Comparison of ENCODE assay signal across 9 mouse cellular contexts in genomic region chr4:149654232-149654631, GRCm38 (mm10). TPM values are rescaled to one million over a fixed set of nuclear protein-coding genes. Genes with fewer than 3 reads are reported as not detected.
DNase-seq lines count a peak whose midpoint lies in the region; ATAC-seq and TF ChIP-seq lines count a peak whose summit lies in the region.
"Had no signal": no experiment of that assay in that cellular context is flagged by ENCODE, and none has a peak within 500 bp of the region (broad histone marks: within the 10 kb centered on the region; RNA-seq: fewer than 3 reads in every experiment).

No protein-coding gene starts in this region.

- no peak overlapping the region for H3K4me3 ChIP-seq in heart, postnatal 0 days (ENCODE audit: low read depth, low read length)
- H3K4me3 ChIP-seq in heart, embryonic 11.5 days (ENCODE audit: low read depth, low read length), result no peak overlapping the region
- H3K4me3 ChIP-seq: neural tube, embryonic 12.5 days had no signal

- no peaks in the 10 kb centered on the region for H3K4me1 ChIP-seq in heart, postnatal 0 days (ENCODE audit: control insufficient read depth, insufficient read depth)
- no peaks in the 10 kb centered on the region for H3K4me1 ChIP-seq in heart, embryonic 11.5 days (ENCODE audit: control insufficient read depth, insufficient read depth, low read length)
- H3K4me1 ChIP-seq: neural tube, embryonic 12.5 days had no signal

- H3K9me3 ChIP-seq in heart, postnatal 0 days (replicated peaks; ENCODE audit: control insufficient read depth, low read length), result no peaks in the 10 kb centered on the region
- H3K9me3 ChIP-seq in heart, embryonic 11.5 days (replicated peaks; ENCODE audit: control insufficient read depth, low read length), result no peaks in the 10 kb centered on the region
- H3K9me3 ChIP-seq: neural tube, embryonic 12.5 days had no signal

- 92% methylated on average over 4 of the region's 4 CpGs for WGBS in heart, postnatal 0 days
- WGBS in heart, embryonic 11.5 days (ENCODE audit: insufficient replicate concordance), result 85% methylated on average over 4 of the region's 4 CpGs

- no peak for ATAC-seq in heart, postnatal 0 days (ENCODE audit: insufficient read depth, low read depth)
- ATAC-seq in heart, embryonic 11.5 days (replicated peaks; ENCODE audit: insufficient number of reproducible peaks, low FRiP score, low TSS enrichment), result no peak

- H3K4me2 ChIP-seq in heart, postnatal 0 days (ENCODE audit: low read depth, low read length), result no peak overlapping the region
- H3K4me2 ChIP-seq in heart, embryonic 11.5 days, result no peak overlapping the region
- H3K4me2 ChIP-seq: neural tube, embryonic 12.5 days had no signal

- no peak overlapping the region for H3K27ac ChIP-seq in heart, postnatal 0 days (ENCODE audit: low read depth)
- no peak overlapping the region for H3K27ac ChIP-seq in heart, embryonic 11.5 days (ENCODE audit: low read depth, low read length)
- H3K27ac ChIP-seq: neural tube, embryonic 12.5 days had no signal

- H3K36me3 ChIP-seq in heart, postnatal 0 days (replicated peaks; ENCODE audit: control insufficient read depth, insufficient read depth, low read length), result 0 out of 2 replicates have a peak, but pooled peaks cover 5% of the 10 kb centered on the region
- peaks cover 4% of the 10 kb centered on the region; the same call in 1 of the 2 replicates for H3K36me3 ChIP-seq in heart, embryonic 11.5 days (ENCODE audit: control insufficient read depth, insufficient read depth, low read length)

- no peak for DNase-seq in heart, postnatal 0 days (ENCODE audit: low spot score)
- peak; percentile 28 for DNase-seq in urinary bladder, postnatal 14 days (ENCODE audit: low spot score)
- no peak for DNase-seq in urinary bladder, adult 18-20 months (ENCODE audit: low spot score in 2 of 2)
- peak; percentile 45 for DNase-seq in embryo, embryonic 10.5 days (ENCODE audit: low spot score)
- DNase-seq in mesoderm, embryonic 11.5 days (ENCODE audit: low read depth, low spot score), result peak; percentile 43
- no peak for DNase-seq in frontal cortex, postnatal 36 days (ENCODE audit: low spot score in 2 of 2)
- DNase-seq in heart, adult 8-10 months (ENCODE audit: low spot score), result no peak

- TF ChIP-seq EP300 in heart, postnatal 0 days (IDR thresholded peaks at IDR 0.05; ENCODE audit: low read depth), result no peak

- H3K27me3 ChIP-seq in heart, postnatal 0 days (ENCODE audit: control insufficient read depth, insufficient read depth, low read length), result no peaks in the 10 kb centered on the region
- H3K27me3 ChIP-seq in heart, embryonic 11.5 days (ENCODE audit: control insufficient read depth, insufficient read depth, low read length), result no peaks in the 10 kb centered on the region
- H3K27me3 ChIP-seq: neural tube, embryonic 12.5 days had no signal

- H3K9ac ChIP-seq in heart, postnatal 0 days (replicated peaks; ENCODE audit: low read depth, low read length), result no peak overlapping the region
- H3K9ac ChIP-seq in heart, embryonic 11.5 days (ENCODE audit: low read depth, low read length), result no peak overlapping the region
- H3K9ac ChIP-seq: neural tube, embryonic 12.5 days had no signal

- TF ChIP-seq CTCF in heart, postnatal 0 days (IDR thresholded peaks at IDR 0.05; ENCODE audit: low read depth), result peak; percentile 58

RNA-seq across cellular contexts. Expression of gene Pik3cd, which starts 48.1 kb away (rescaled TPM):
- 2.3 and 14.8 TPM in 2 replicates for total RNA-seq in heart, postnatal 0 days (2014; rRNA removed; ENCODE audit: low replicate concordance)
- polyA plus RNA-seq in heart, postnatal 0 days (2015; fragmentation: Nextera tagmentation; extraction: Ambion mirVana), result 1.3 and 1.4 TPM in 2 replicates
- polyA plus RNA-seq in heart, embryonic 11.5 days (2014; fragmentation: Nextera tagmentation; extraction: Ambion mirVana), result 2.3 and 3.2 TPM in 2 replicates
- 1 to 10 TPM; 4.7 to 5.8 (median 5.1) TPM for total RNA-seq in heart, adult 8-10 months (2022)

Comparison
In these comparisons a context has a peak if more than half of its experiments do, and no peak if none do; other contexts are left out.
1. DNase-seq: peak in urinary bladder, postnatal 14 days (single experiment), embryo, embryonic 10.5 days (single experiment) and mesoderm, embryonic 11.5 days (single experiment); none in heart, postnatal 0 days (single experiment), urinary bladder, adult 18-20 months (0 of 2), frontal cortex, postnatal 36 days (0 of 2) and heart, adult 8-10 months (single experiment).